Mouse (Mus musculus): ENCODE measurements around the gene Cacna1b. TPM values are rescaled to one million over a fixed set of nuclear protein-coding genes. Genes with fewer than 3 reads are reported as not detected.

The Cacna1b gene
- polyA plus RNA-seq, 1 experiment from 2014 or later: 2.1 TPM

GRCm38 (mm10) chr2:24674432-24675006 lies 88.4 kb downstream of the Cacna1b start:
- no peak overlapping the region for H3K27ac ChIP-seq (replicated peaks; ENCODE audit: low read depth, low read length)
- H3K4me3 ChIP-seq (ENCODE audit: low read depth, low read length): no peak overlapping the region
- no peak overlapping the region for H3K9ac ChIP-seq (replicated peaks; ENCODE audit: low read length)
- no peaks in the 10 kb centered on the region for H3K9me3 ChIP-seq (replicated peaks; ENCODE audit: control insufficient read depth, low read length)
- ATAC-seq (replicated peaks; ENCODE audit: insufficient number of reproducible peaks, low FRiP score, low TSS enrichment, low read depth) (no peak), DNase-seq (ENCODE audit: low spot score) (no peak)
- no peaks in the 10 kb centered on the region for H3K4me1 ChIP-seq (ENCODE audit: control insufficient read depth, insufficient read depth, low read length)
- no peaks in the 10 kb centered on the region for H3K36me3 ChIP-seq (replicated peaks; ENCODE audit: control insufficient read depth, insufficient read depth, low read depth, low read length)
- 88% methylated on average over 6 of the region's 6 CpGs for WGBS
- H3K27me3 ChIP-seq (ENCODE audit: control insufficient read depth, insufficient read depth, low read length): no peaks in the 10 kb centered on the region; the same call in 1 of the 2 replicates
- no peak overlapping the region for H3K4me2 ChIP-seq (ENCODE audit: low read depth, low read length)

GRCm38 (mm10) chr2:24668598-24668997 lies 94.4 kb downstream of the Cacna1b start:
- DNase-seq (ENCODE audit: low spot score): no peak
- WGBS: 89% methylated on average over 5 of the region's 5 CpGs

GRCm38 (mm10) chr2:24664678-24665257 lies 98.2 kb downstream of the Cacna1b start:
- no peak for ATAC-seq (replicated peaks; ENCODE audit: insufficient number of reproducible peaks, low FRiP score, low TSS enrichment, low read depth)
- H3K4me2 ChIP-seq (ENCODE audit: low read depth, low read length): no peak overlapping the region
- H3K9me3 ChIP-seq (replicated peaks; ENCODE audit: control insufficient read depth, low read length): no peaks in the 10 kb centered on the region
- no peaks in the 10 kb centered on the region for H3K4me1 ChIP-seq (ENCODE audit: control insufficient read depth, insufficient read depth, low read length)
- H3K4me3 ChIP-seq (ENCODE audit: low read depth, low read length): no peak overlapping the region
- 18% methylated on average over 9 of the region's 9 CpGs for WGBS
- no peaks in the 10 kb centered on the region for H3K27me3 ChIP-seq (ENCODE audit: control insufficient read depth, insufficient read depth, low read length)
- peak; percentile 77 for DNase-seq (ENCODE audit: low spot score)
- no peak overlapping the region for H3K27ac ChIP-seq (replicated peaks; ENCODE audit: low read depth, low read length)
- H3K36me3 ChIP-seq (replicated peaks; ENCODE audit: control insufficient read depth, insufficient read depth, low read depth, low read length): no peaks in the 10 kb centered on the region
- H3K9ac ChIP-seq (replicated peaks; ENCODE audit: low read length): no peak overlapping the region

More at GRCm38 (mm10) chr2:24668598-24668997, 94.4 kb downstream of the Cacna1b start:
- Histone ChIP-seq H3K9me3 (replicated peaks; ENCODE audit: control insufficient read depth, low read length) (no peaks in the 10 kb centered on the region), H3K4me1 (ENCODE audit: control insufficient read depth, insufficient read depth, low read length) (no peaks in the 10 kb centered on the region), H3K27ac (replicated peaks; ENCODE audit: low read depth, low read length) (no peak overlapping the region), H3K9ac (replicated peaks; ENCODE audit: low read length) (no peak overlapping the region), H3K4me3 (ENCODE audit: low read depth, low read length) (no peak overlapping the region), H3K27me3 (ENCODE audit: control insufficient read depth, insufficient read depth, low read length) (no peaks in the 10 kb centered on the region), H3K36me3 (replicated peaks; ENCODE audit: control insufficient read depth, insufficient read depth, low read depth, low read length) (no peaks in the 10 kb centered on the region), H3K4me2 (ENCODE audit: low read depth, low read length) (no peak overlapping the region)
- no peak for ATAC-seq (replicated peaks; ENCODE audit: insufficient number of reproducible peaks, low FRiP score, low TSS enrichment, low read depth)

GRCm38 (mm10) chr2:24659150-24659775 lies 103.7 kb downstream of the Cacna1b start:
- H3K27me3 ChIP-seq (ENCODE audit: control insufficient read depth, insufficient read depth, low read length): no peaks in the 10 kb centered on the region
- no peak overlapping the region for H3K4me2 ChIP-seq (ENCODE audit: low read depth, low read length)
- ATAC-seq (replicated peaks; ENCODE audit: insufficient number of reproducible peaks, low FRiP score, low TSS enrichment, low read depth) (no peak), DNase-seq (ENCODE audit: low spot score) (no peak)
- no peak overlapping the region for H3K27ac ChIP-seq (replicated peaks; ENCODE audit: low read depth, low read length)
- H3K9ac ChIP-seq (replicated peaks; ENCODE audit: low read length): no peak overlapping the region
- no peak overlapping the region for H3K4me3 ChIP-seq (ENCODE audit: low read depth, low read length)
- no peaks in the 10 kb centered on the region for H3K36me3 ChIP-seq (replicated peaks; ENCODE audit: control insufficient read depth, insufficient read depth, low read depth, low read length)
- WGBS: 86% methylated on average over 6 of the region's 6 CpGs
- H3K9me3 ChIP-seq (replicated peaks; ENCODE audit: control insufficient read depth, low read length): no peaks in the 10 kb centered on the region
- H3K4me1 ChIP-seq (ENCODE audit: control insufficient read depth, insufficient read depth, low read length): no peaks in the 10 kb centered on the region

- DNase-seq (ENCODE audit: low spot score) (peak; percentile 40), ATAC-seq (replicated peaks; ENCODE audit: insufficient number of reproducible peaks, low FRiP score, low TSS enrichment, low read depth) (no peak)
- H3K36me3 ChIP-seq (replicated peaks; ENCODE audit: control insufficient read depth, insufficient read depth, low read depth, low read length): no peaks in the 10 kb centered on the region
- H3K27ac ChIP-seq (replicated peaks; ENCODE audit: low read depth, low read length): no peak overlapping the region
- 61% methylated on average over 6 of the region's 6 CpGs for WGBS
- no peaks in the 10 kb centered on the region for H3K27me3 ChIP-seq (ENCODE audit: control insufficient read depth, insufficient read depth, low read length)
- no peaks in the 10 kb centered on the region for H3K4me1 ChIP-seq (ENCODE audit: control insufficient read depth, insufficient read depth, low read length)
- H3K9me3 ChIP-seq (replicated peaks; ENCODE audit: control insufficient read depth, low read length): no peaks in the 10 kb centered on the region
- no peak overlapping the region for H3K4me2 ChIP-seq (ENCODE audit: low read depth, low read length)
- no peak overlapping the region for H3K9ac ChIP-seq (replicated peaks; ENCODE audit: low read length)
- no peak overlapping the region for H3K4me3 ChIP-seq (ENCODE audit: low read depth, low read length)
These were observed 114.4 kb downstream of the Cacna1b start for GRCm38 (mm10) chr2:24648503-24648902.

- ATAC-seq (replicated peaks; ENCODE audit: insufficient number of reproducible peaks, low FRiP score, low TSS enrichment, low read depth) (no peak), DNase-seq (ENCODE audit: low spot score) (no peak)
- Histone ChIP-seq H3K4me2 (ENCODE audit: low read depth, low read length) (no peak overlapping the region), H3K9ac (replicated peaks; ENCODE audit: low read length) (no peak overlapping the region), H3K4me1 (ENCODE audit: control insufficient read depth, insufficient read depth, low read length) (no peaks in the 10 kb centered on the region), H3K9me3 (replicated peaks; ENCODE audit: control insufficient read depth, low read length) (no peaks in the 10 kb centered on the region), H3K36me3 (replicated peaks; ENCODE audit: control insufficient read depth, insufficient read depth, low read depth, low read length) (no peaks in the 10 kb centered on the region), H3K27ac (replicated peaks; ENCODE audit: low read depth, low read length) (no peak overlapping the region), H3K27me3 (ENCODE audit: control insufficient read depth, insufficient read depth, low read length) (no peaks in the 10 kb centered on the region), H3K4me3 (ENCODE audit: low read depth, low read length) (no peak overlapping the region)
- WGBS: 91% methylated on average over 5 of the region's 5 CpGs
These were observed 116.4 kb downstream of the Cacna1b start for GRCm38 (mm10) chr2:24646452-24647146.

GRCm38 (mm10) chr2:24642834-24643233 lies 120.1 kb downstream of the Cacna1b start:
- H3K4me1 ChIP-seq (ENCODE audit: control insufficient read depth, insufficient read depth, low read length): no peaks in the 10 kb centered on the region
- 86% methylated on average over 7 of the region's 7 CpGs for WGBS
- no peak for ATAC-seq (replicated peaks; ENCODE audit: insufficient number of reproducible peaks, low FRiP score, low TSS enrichment, low read depth)

More at GRCm38 (mm10) chr2:24642834-24643233, 120.1 kb downstream of the Cacna1b start:
- Histone ChIP-seq H3K27ac (replicated peaks; ENCODE audit: low read depth, low read length) (no peak overlapping the region), H3K9ac (replicated peaks; ENCODE audit: low read length) (no peak overlapping the region), H3K4me3 (ENCODE audit: low read depth, low read length) (no peak overlapping the region), H3K27me3 (ENCODE audit: control insufficient read depth, insufficient read depth, low read length) (no peaks in the 10 kb centered on the region), H3K36me3 (replicated peaks; ENCODE audit: control insufficient read depth, insufficient read depth, low read depth, low read length) (no peaks in the 10 kb centered on the region), H3K4me2 (ENCODE audit: low read depth, low read length) (no peak overlapping the region), H3K9me3 (replicated peaks; ENCODE audit: control insufficient read depth, low read length) (no peaks in the 10 kb centered on the region)
- DNase-seq (ENCODE audit: low spot score): no peak
